Mouse (Mus musculus) midbrain, embryonic 13.5 days (tissue): ENCODE data around the gene Patl2. TPM values are rescaled to one million over a fixed set of nuclear protein-coding genes. Genes with fewer than 3 reads are reported as not detected.

Experiments used
- ATAC-seq: fragments of 200-750 bp; cut with Nextera tagmentation; 2 replicates; pipeline ENCODE4 v1.8.0; 2017; ENCODE audit warnings: mild to moderate bottlenecking, moderate TSS enrichment, moderate library complexity
- H3K27ac ChIP-seq: fragments of 300-500 bp; sonication (generic); 2 replicates; pipeline ENCODE4 v1.5.1; 2015; ENCODE audit warnings: inconsistent platforms, mild to moderate bottlenecking, moderate library complexity
- H3K27me3 ChIP-seq: fragments of 300-500 bp; sonication (generic); 2 replicates; pipeline ENCODE4 v1.6.1; 2015; ENCODE audit warnings: mild to moderate bottlenecking, inconsistent platforms
- H3K36me3 ChIP-seq: fragments of 300-500 bp; sonication (generic); 2 replicates; pipeline ENCODE4 v1.6.1; 2015; ENCODE audit warnings: mild to moderate bottlenecking, inconsistent platforms
- H3K4me1 ChIP-seq: fragments of 300-500 bp; sonication (generic); replicated peaks from 2 replicates; pipeline ENCODE4 v1.6.1; 2015; ENCODE audit warnings: inconsistent platforms
- H3K4me2 ChIP-seq: fragments of 300-500 bp; sonication (generic); replicated peaks from 2 replicates; pipeline ENCODE4 v1.6.1; 2015; ENCODE audit warnings: moderate library complexity, mild to moderate bottlenecking, inconsistent platforms
- H3K4me3 ChIP-seq: fragments of 300-500 bp; sonication (generic); replicated peaks from 2 replicates; pipeline ENCODE4 v1.5.1; 2015; ENCODE audit warnings: mild to moderate bottlenecking, inconsistent platforms
- H3K9ac ChIP-seq: fragments of 300-500 bp; sonication (generic); replicated peaks from 2 replicates; pipeline ENCODE4 v1.6.1; 2015; ENCODE audit warnings: mild to moderate bottlenecking, inconsistent platforms
- H3K9me3 ChIP-seq: fragments of 300-500 bp; sonication (generic); 2 replicates; pipeline ENCODE4 v1.6.1; 2016; ENCODE audit warnings: mild to moderate bottlenecking, inconsistent platforms
- WGBS: fragments of 180-500 bp; shearing (Covaris S2); methylation state at CpG from one replicate; pipeline ENCODE4 v1.1.7; 2015; 5-methylcytosine and 5-hydroxymethylcytosine counted together
- polyA plus RNA-seq: library from polyadenylated mRNA; unstranded; fragments of >200 nt; fragmentation: Nextera tagmentation; extraction: Ambion mirVana; gene quantifications from 2 replicates; pipeline ENCODE4 v1.2.1, GENCODE M21; 2015

Patl2 gene
- polyA plus RNA-seq = not detected in 2 replicates

DNA sequence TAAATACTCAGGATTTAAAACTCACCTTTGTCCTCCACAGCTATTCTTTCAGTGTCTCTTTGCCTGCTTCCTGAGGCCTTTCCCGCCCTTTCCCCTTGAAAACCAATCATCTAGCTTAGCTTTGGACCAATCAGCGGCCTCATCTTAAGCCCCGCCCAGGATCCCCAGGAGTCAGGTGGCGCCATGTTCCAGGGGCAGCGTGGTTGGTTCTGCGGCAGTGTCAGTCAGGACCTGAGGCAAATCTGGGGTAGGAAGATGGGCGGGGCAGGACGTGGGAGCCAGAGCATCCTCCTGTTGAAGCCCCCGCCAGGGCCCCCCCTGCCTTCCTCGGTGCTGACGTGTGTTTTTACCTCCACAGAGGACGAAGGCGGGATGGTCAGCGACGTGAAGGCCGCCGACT is at the start of gene Patl2, which contains the start of gene Terb2:
Gene Patl2, minus strand, starts transcription at position 84 of the 400 bp plus-strand sequence.
Gene Terb2, plus strand, starts transcription at position 167 of the 400 bp plus-strand sequence.
- no peak within 1 kb of the TSS for H3K9ac ChIP-seq
- no peaks in the 10 kb centered on the region for H3K36me3 ChIP-seq
- ATAC-seq = no peak
- no peaks in the 10 kb centered on the region for H3K27me3 ChIP-seq
- H3K27ac ChIP-seq = no peak within 1 kb of the TSS
- no peak within 1 kb of the TSS for H3K4me2 ChIP-seq
- no peaks in the 10 kb centered on the region for H3K9me3 ChIP-seq
- no peaks in the 10 kb centered on the region for H3K4me1 ChIP-seq
- 83% methylated on average over 17 of the region's 17 CpGs for WGBS
- no peak within 1 kb of the TSS for H3K4me3 ChIP-seq

DNA sequence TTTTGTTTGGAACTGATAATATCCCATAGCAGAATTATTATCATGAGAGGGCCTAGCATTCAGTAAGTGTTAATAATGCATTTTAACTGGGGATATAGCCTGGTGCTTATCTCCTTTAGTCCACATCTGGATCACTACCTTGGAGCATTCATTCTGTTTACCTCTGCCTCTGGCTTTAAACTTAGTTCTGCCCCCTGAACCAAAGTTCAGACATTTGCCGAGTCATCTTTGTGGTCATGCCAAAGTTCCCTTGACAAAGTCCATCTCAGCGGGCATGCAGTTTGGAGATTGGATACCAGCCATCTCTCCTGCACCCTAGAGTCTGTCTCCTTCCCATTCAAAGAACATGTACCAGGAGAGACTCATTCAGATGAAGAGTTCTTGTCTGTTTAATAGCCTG is 49.4 kb upstream of the Patl2 start:
- peaks cover 10% of the 10 kb centered on the region; the same call in 1 of the 2 replicates for H3K4me1 ChIP-seq
- no peak overlapping the region for H3K27ac ChIP-seq
- no peaks in the 10 kb centered on the region for H3K9me3 ChIP-seq
- WGBS = 88% methylated on average over 2 of the region's 2 CpGs
- no peak for ATAC-seq
- no peaks in the 10 kb centered on the region for H3K27me3 ChIP-seq
- no peaks in the 10 kb centered on the region for H3K36me3 ChIP-seq
- H3K4me3 ChIP-seq = peak overlapping the region; percentile 55
- no peak overlapping the region for H3K9ac ChIP-seq
- H3K4me2 ChIP-seq = peak overlapping the region; percentile 74

DNA sequence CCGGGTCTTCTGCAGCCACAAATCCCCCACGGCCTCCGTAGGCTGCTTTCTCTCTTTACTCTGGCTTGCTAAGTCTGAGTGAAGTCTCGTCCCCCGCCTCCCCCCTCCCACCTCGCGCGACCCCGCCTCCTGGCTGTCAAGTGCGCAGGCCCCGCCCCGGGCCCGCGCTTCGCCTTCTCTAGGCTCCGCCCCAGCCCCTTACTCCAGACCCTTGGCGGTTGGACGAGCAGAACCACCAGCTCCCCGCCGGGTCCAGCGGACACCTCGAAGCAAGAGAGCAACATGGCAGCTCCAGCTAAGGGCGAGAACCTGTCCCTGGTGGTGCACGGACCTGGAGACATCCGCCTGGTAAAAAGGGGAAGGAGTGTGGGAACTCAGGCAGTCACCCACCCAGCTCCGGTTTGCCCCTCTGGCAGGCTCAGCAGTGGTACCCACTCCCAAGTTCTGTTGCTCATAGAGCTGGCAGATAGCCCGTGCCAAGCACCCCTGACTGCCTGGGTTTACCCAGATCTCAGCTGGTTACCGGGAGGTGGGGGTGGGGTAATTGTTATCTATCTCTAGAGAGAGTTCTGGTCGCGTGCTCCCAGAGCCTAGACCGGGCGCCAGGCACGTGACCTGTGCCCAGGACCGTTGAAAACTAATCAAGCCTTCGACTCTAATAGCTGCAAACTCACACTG is 48.8 kb upstream of the Patl2 start, which contains the start of gene Sord:
Gene Sord, plus strand, starts transcription at position 139 of the 678 bp plus-strand sequence.
- Histone ChIP-seq H3K9me3 (no peaks in the 10 kb centered on the region), H3K4me1 (peaks cover 10% of the 10 kb centered on the region; the same call in 1 of the 2 replicates), H3K4me3 (peak within 1 kb of the TSS; percentile 55), H3K36me3 (no peaks in the 10 kb centered on the region), H3K27me3 (no peaks in the 10 kb centered on the region), H3K4me2 (peak within 1 kb of the TSS; percentile 74), H3K27ac (peak within 1 kb of the TSS; percentile 52), H3K9ac (peak within 1 kb of the TSS; percentile 67)
- ATAC-seq = peak; percentile 96
- WGBS = 1% methylated on average over 35 of the region's 35 CpGs

DNA sequence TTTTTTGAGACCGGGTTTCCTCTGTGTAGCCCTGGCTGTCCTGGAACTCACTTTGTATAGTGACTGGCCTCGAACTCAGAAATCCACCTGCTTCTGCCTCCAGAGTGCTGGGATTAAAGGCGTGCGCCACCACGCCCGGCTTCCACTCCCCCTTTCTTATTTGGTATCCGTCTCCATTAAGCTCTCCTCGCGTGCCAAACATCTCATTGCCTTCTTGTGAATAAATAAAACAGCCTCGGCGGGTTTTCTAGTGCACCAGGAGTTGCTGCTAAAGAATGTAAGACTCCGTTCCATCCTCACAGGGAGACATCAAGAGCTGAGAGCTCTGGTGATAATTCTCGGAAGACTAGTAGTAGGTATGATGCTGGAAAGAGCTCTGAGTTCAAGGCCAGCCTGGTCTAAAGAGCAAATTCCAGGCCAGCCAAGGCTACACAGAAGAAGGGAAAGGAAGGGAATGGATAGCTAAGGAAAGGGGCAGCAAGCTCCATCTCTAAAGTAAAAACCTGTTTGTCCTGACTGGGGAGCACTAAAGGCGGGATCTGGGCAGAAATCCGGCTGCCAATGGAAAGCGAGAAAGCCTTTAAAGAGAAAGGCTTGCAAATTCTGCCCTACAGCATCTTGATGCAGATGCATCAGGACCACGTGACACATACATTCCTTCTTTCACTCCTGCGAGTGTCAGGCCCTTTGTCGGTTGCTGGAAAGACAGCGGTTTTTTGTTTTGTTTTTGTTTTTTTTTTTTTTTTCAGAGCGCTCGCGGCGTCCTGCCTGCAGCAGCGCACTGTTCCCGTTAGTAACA is 48.0 kb upstream of the Patl2 start:
- no peaks in the 10 kb centered on the region for H3K36me3 ChIP-seq
- peak; percentile 41 for ATAC-seq
- H3K4me3 ChIP-seq = peak overlapping the region; percentile 55
- H3K4me1 ChIP-seq = peaks cover 10% of the 10 kb centered on the region; the same call in 1 of the 2 replicates
- peak overlapping the region; percentile 67 for H3K9ac ChIP-seq
- peak overlapping the region; percentile 52 for H3K27ac ChIP-seq
- H3K4me2 ChIP-seq = peak overlapping the region; percentile 74
- no peaks in the 10 kb centered on the region for H3K9me3 ChIP-seq
- H3K27me3 ChIP-seq = no peaks in the 10 kb centered on the region
- 6% methylated on average over 26 of the region's 26 CpGs for WGBS

DNA sequence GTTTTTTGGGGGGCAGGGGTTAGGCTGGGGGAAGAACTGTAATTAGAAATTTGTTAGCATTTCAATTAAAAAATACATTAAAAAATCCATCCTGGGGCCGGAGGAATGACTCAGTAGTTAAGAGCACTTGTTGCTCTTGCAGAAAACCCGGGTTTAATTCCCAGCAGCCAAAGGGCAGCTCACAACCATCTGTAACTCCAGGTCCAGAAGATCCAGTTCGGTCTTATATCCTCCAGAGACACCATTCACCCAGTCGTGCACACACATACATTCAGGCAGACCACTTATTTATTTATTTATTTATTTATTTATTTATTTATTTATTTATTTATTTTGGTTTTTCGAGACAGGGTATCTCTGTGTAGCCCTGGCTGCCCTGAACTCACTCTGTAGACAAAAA is 47.4 kb upstream of the Patl2 start:
- peak overlapping the region; percentile 74; the same call in 1 of the 2 replicates for H3K4me2 ChIP-seq
- H3K9ac ChIP-seq = no peak overlapping the region
- H3K4me1 ChIP-seq = peaks cover 10% of the 10 kb centered on the region; the same call in 1 of the 2 replicates

DNA sequence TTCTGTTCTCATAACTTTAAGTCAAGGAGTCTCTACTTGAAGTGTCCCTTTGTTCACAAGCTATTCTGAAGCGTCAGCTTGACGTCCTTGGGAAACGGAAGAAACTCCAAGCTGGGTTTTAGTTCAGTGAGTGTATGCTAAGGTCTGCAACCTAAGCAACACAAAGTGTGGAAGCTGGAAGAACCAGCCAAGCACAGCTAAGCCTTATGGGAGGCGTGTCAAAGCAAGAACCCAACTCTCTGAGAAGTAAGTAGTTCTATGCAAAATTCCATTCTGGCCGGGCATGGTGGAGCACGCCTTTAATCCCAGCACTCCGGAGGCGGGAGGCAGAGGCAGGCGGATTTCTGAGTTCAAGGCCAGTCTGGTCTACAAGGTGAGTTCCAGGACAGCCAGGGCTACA is 45.6 kb upstream of the Patl2 start:
- Histone ChIP-seq H3K36me3 (no peaks in the 10 kb centered on the region), H3K4me3 (no peak overlapping the region), H3K27ac (no peak overlapping the region), H3K9me3 (no peaks in the 10 kb centered on the region), H3K27me3 (no peaks in the 10 kb centered on the region), H3K4me2 (no peak overlapping the region), H3K9ac (no peak overlapping the region), H3K4me1 (peaks cover 10% of the 10 kb centered on the region; the same call in 1 of the 2 replicates)
- ATAC-seq = no peak
- 73% methylated on average over 9 of the region's 9 CpGs for WGBS

More for the DNA sequence above, 47.4 kb upstream of the Patl2 start:
- no peak overlapping the region for H3K27ac ChIP-seq
- 0 out of 2 replicates have a peak, but pooled peaks have one; percentile 0 for ATAC-seq
- no peaks in the 10 kb centered on the region for H3K9me3 ChIP-seq
- 62% methylated on average over 5 of the region's 5 CpGs for WGBS
- H3K4me3 ChIP-seq = no peak overlapping the region
- no peaks in the 10 kb centered on the region for H3K27me3 ChIP-seq
- H3K36me3 ChIP-seq = no peaks in the 10 kb centered on the region

DNA sequence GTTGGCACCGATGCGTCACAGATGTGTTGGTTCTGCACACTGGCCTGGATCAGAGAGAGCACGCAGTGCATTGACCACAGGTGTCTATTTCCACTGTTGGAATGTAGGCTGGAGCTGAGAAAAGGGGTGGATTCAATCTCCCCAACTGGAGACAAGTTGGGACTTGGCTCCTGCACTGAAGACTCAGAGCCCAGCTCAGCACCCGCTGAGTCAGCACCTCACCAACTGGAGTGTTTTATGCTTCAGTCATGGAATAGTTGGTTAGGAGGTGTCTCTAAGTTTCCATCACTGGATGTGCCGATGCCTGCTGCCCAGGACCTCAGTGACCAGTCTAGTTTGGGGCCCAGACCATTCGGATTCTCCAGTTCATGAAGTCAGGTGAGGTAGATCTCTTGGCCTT is 44.4 kb upstream of the Patl2 start:
- peaks cover 10% of the 10 kb centered on the region; the same call in 1 of the 2 replicates for H3K4me1 ChIP-seq
- H3K27me3 ChIP-seq = no peaks in the 10 kb centered on the region
- H3K9me3 ChIP-seq = no peaks in the 10 kb centered on the region
- WGBS = 86% methylated on average over 6 of the region's 6 CpGs
- no peak overlapping the region for H3K9ac ChIP-seq
- H3K27ac ChIP-seq = no peak overlapping the region
- no peaks in the 10 kb centered on the region for H3K36me3 ChIP-seq
- no peak overlapping the region for H3K4me3 ChIP-seq
- no peak for ATAC-seq
- H3K4me2 ChIP-seq = no peak overlapping the region

DNA sequence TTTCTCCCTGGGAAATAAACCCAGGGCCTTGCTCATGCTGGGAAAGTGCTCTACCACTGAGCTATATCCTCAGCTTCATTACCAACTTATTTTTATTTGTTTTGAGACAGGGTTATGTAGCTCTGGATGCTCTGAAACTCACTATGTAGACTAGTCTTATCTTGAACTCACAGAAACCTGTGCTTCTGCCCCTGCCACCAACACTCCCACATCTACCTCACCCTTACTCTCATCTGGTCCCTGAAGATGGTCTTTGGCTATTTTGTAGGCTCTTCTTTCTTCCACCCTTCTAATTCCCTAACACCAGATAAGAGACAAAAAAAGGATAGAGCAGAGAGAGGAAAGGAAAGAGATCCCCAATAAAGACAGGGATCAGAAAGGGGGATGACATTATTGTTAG is 37.7 kb upstream of the Patl2 start:
- no peak for ATAC-seq
- no peaks in the 10 kb centered on the region for H3K9me3 ChIP-seq
- H3K27ac ChIP-seq = no peak overlapping the region
- H3K4me3 ChIP-seq = no peak overlapping the region
- H3K27me3 ChIP-seq = no peaks in the 10 kb centered on the region
- no peaks in the 10 kb centered on the region for H3K36me3 ChIP-seq
- H3K4me2 ChIP-seq = no peak overlapping the region
- no peak overlapping the region for H3K9ac ChIP-seq
- no peaks in the 10 kb centered on the region for H3K4me1 ChIP-seq

DNA sequence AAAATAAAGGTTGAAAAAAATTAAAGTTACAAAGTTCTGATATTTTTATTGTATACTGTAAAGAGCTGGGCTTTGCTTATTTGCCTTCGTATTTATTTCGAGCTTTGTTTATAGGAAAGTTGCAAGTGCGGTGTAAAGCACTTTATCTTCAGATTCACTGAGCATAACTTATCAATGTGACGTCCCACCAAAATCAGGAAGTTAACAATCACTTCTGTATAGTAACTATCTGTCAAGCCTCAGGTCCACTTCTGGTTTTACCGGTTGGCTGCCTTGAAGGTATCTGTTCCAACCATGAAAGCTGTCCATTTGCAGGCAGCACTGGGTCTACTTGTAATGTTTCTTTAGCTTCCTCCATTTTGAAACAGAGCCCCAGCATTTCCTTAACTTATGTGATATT is 36.3 kb upstream of the Patl2 start:
- H3K9me3 ChIP-seq = no peaks in the 10 kb centered on the region
- no peak overlapping the region for H3K4me2 ChIP-seq
- H3K36me3 ChIP-seq = no peaks in the 10 kb centered on the region
- H3K27ac ChIP-seq = no peak overlapping the region
- no peak for ATAC-seq
- H3K4me1 ChIP-seq = no peaks in the 10 kb centered on the region
- H3K4me3 ChIP-seq = no peak overlapping the region
- WGBS = 95% methylated on average over 5 of the region's 5 CpGs
- no peak overlapping the region for H3K9ac ChIP-seq
- no peaks in the 10 kb centered on the region for H3K27me3 ChIP-seq

DNA sequence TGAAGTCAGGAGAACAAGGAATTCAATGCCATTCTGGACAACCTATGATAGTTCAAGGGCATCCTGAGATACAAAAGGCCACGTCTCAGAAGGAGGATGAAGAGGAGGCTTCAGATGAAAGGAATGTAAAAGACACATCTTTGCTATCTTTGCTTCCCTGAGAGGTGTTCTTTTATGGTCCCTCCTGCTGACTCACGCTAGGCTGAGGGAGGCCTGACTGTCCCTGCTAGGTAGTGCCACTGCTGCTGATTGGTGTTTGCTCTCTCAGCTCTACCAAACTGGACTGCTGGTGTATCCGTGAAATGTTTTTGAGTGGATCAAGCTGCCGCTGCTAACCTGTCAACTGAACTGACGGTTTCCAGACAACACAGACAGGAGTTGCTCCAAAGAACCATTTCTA is 35.8 kb upstream of the Patl2 start:
- no peaks in the 10 kb centered on the region for H3K36me3 ChIP-seq
- H3K4me1 ChIP-seq = no peaks in the 10 kb centered on the region
- ATAC-seq = no peak
- no peak overlapping the region for H3K4me2 ChIP-seq
- WGBS = 69% methylated on average over 5 of the region's 5 CpGs
- H3K27me3 ChIP-seq = no peaks in the 10 kb centered on the region
- H3K9ac ChIP-seq = no peak overlapping the region
- H3K9me3 ChIP-seq = no peaks in the 10 kb centered on the region
- no peak overlapping the region for H3K27ac ChIP-seq
- H3K4me3 ChIP-seq = no peak overlapping the region

DNA sequence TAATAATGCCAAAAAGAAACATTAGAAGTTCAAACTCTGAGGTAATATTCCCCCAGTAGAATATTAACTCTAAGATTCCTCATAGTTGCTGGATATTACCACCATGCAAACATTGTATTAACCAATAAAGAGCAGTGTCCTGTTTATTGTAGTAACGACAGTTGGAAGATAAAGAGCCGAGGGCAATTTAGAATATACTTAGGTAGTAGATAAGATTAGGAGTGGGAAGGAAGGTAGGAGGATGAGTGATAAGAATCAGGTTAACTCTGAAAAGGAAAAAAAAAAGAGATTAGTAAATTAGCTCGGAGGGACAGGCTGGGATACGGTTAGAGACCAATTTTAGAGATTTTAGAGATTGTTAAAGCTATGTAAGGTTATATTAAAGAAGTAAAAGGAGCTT is 35.4 kb upstream of the Patl2 start:
- WGBS = 90% methylated on average over 4 of the region's 4 CpGs
- H3K9me3 ChIP-seq = no peaks in the 10 kb centered on the region
- no peak overlapping the region for H3K4me2 ChIP-seq
- no peak for ATAC-seq
- no peaks in the 10 kb centered on the region for H3K4me1 ChIP-seq
- no peaks in the 10 kb centered on the region for H3K36me3 ChIP-seq
- no peaks in the 10 kb centered on the region for H3K27me3 ChIP-seq
- no peak overlapping the region for H3K27ac ChIP-seq
- no peak overlapping the region for H3K9ac ChIP-seq
- no peak overlapping the region for H3K4me3 ChIP-seq

DNA sequence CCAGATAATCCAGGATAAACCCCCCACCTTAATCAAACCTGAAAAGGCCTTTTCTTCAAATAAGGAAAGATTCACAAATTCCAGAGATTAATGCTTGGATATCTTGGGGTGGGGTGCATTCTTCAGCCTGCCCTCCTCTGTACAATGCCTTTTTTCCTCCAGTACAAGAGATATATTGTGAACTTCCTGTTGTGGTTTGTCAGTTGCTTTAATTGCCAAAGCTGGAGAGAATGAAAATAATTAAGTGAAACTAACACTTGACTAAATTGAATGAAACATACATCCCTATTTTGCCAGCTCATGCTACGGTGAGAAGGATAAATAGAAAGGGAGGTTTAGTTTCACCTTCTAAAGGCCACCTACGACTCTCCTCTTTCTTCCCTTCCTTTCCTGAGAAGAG is 32.2 kb upstream of the Patl2 start:
- Histone ChIP-seq H3K9ac (no peak overlapping the region), H3K27me3 (no peaks in the 10 kb centered on the region), H3K4me1 (no peaks in the 10 kb centered on the region), H3K36me3 (no peaks in the 10 kb centered on the region), H3K27ac (no peak overlapping the region), H3K4me3 (no peak overlapping the region), H3K9me3 (no peaks in the 10 kb centered on the region), H3K4me2 (no peak overlapping the region)
- ATAC-seq = no peak
- WGBS = 77% methylated on average over 2 of the region's 2 CpGs
